Mouse (Mus musculus) c-Kit-positive CD71-positive TER-119-negative erythroid progenitor cells, embryonic 14.5 days (primary cell): ENCODE measurements around the gene Ppargc1a.

Experiments used
- DNase-seq: peaks from one replicate; pipeline ENCODE4 v3.0.0-alpha.2; 2013; ENCODE audit warnings: low read depth

Ppargc1a gene

GRCm38 (mm10) chr5:51412303-51413117 is 155.0 kb downstream of the Ppargc1a start:
- DNase-seq = no peak

- DNase-seq = no peak
Measured at GRCm38 (mm10) chr5:51410006-51410405, 157.5 kb downstream of the Ppargc1a start.

DNA sequence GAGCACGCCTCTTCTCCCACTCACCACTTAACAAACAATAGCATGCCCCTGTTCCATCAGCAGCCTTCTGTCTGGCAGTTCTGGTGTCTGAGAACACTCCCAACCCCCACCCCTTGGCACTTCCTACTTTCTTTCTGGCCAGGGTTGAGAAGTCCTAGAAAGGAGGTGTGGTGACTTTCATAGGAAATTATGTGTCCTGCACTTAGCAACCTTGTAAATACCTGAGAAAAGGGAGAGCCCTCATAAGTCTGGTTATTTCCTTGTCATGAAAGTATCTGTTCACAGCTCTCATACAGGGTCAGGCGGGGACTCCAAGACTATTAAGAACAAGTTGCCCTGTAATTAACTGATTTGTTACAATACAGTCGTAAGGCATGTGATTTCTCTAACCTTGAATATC is 161.1 kb downstream of the Ppargc1a start:
- DNase-seq = no peak
